In genomic region chr7:139085629-139086194, GRCm38 (mm10) we compare ENCODE assay signal across 8 mouse cellular contexts. TPM values are rescaled to one million over a fixed set of nuclear protein-coding genes. Genes with fewer than 3 reads are reported as not detected.
DNase-seq lines count a peak whose midpoint lies in the region; ATAC-seq and TF ChIP-seq lines count a peak whose summit lies in the region.

Gene Dpysl4, plus strand, starts transcription at chr7:139086001.

- peak within 1 kb of the TSS; percentile 73 for H3K4me3 ChIP-seq in hindbrain, embryonic 16.5 days (ENCODE audit: low read length)
- H3K4me3 ChIP-seq in left cerebral cortex, adult 2 months: peak within 1 kb of the TSS; percentile 89

- no peaks in the 10 kb centered on the region for H3K27me3 ChIP-seq in hindbrain, embryonic 16.5 days (replicated peaks; ENCODE audit: control insufficient read depth, insufficient read depth, low read length)

- H3K27ac ChIP-seq in hindbrain, embryonic 16.5 days (ENCODE audit: low read depth, low read length): peak within 1 kb of the TSS; percentile 81
- peak within 1 kb of the TSS; percentile 93 for H3K27ac ChIP-seq in left cerebral cortex, adult 2 months

- DNase-seq in WW6 (ENCODE audit: low read depth, low spot score): peak; percentile 31
- peak; percentile 94 for DNase-seq in cerebellum, adult 9-11 months
- peak; percentile 81 to 90 for DNase-seq in frontal cortex, postnatal 14 days (ENCODE audit: low spot score in 2 of 2)
- DNase-seq in left cerebral cortex, adult 2 months (ENCODE audit: extremely low spot score in 1 of 2, low spot score in 2 of 2): peak; percentile 90
- DNase-seq in right cerebral cortex, postnatal 4 days: peak; percentile 87

- H3K4me1 ChIP-seq in hindbrain, embryonic 16.5 days (ENCODE audit: control insufficient read depth, insufficient read depth, low read depth, low read length): peaks cover 28% of the 10 kb centered on the region

- peak within 1 kb of the TSS; percentile 86 for H3K4me2 ChIP-seq in hindbrain, embryonic 16.5 days (ENCODE audit: low read length)

- no peak for TF ChIP-seq CTCF in left cerebral cortex, adult 2 months (IDR thresholded peaks at IDR 0.05)

- WGBS in hindbrain, embryonic 16.5 days: 8% methylated on average over 27 of the region's 32 CpGs

- ATAC-seq in hindbrain, embryonic 16.5 days: peak; percentile 86
- 0 out of 2 replicates have a peak, but pooled peaks have one; percentile 11 for ATAC-seq in megakaryocyte progenitor cell, adult 5-6 weeks (replicated peaks; ENCODE audit: poor library complexity)
- ATAC-seq in erythroid progenitor cell, adult 5-6 weeks (replicated peaks; ENCODE audit: low FRiP score, poor library complexity, severe bottlenecking): no peak

- H3K36me3 ChIP-seq in hindbrain, embryonic 16.5 days (ENCODE audit: control insufficient read depth, insufficient read depth, low read length): peaks cover 4% of the 10 kb centered on the region; the same call in 1 of the 2 replicates

- H3K9me3 ChIP-seq in hindbrain, embryonic 16.5 days (ENCODE audit: control insufficient read depth, low read length): no peaks in the 10 kb centered on the region

- intact Hi-C loops in left cerebral cortex, adult 2 months (cut with DNase I): no loop called here

- H3K9ac ChIP-seq in hindbrain, embryonic 16.5 days (ENCODE audit: low read depth, low read length): peak within 1 kb of the TSS; percentile 94

RNA-seq across cellular contexts. Expression of gene Dpysl4, which starts in this region (rescaled TPM):
- 177 and 182 TPM in 2 replicates for polyA plus RNA-seq in hindbrain, embryonic 16.5 days (2015; fragmentation: Nextera tagmentation; extraction: Ambion mirVana)
- total RNA-seq in left cerebral cortex, adult 2 months (2021): 10 to 100 TPM; 48.2 to 56.9 TPM
- not detected in 2 replicates for total RNA-seq in megakaryocyte progenitor cell, adult 5-6 weeks (2015)
- total RNA-seq in megakaryocyte progenitor cell, adult 5-6 weeks (2017): not detected in 2 replicates
- total RNA-seq in erythroid progenitor cell, adult 5-6 weeks (2015; ENCODE audit: low replicate concordance): not detected in 2 replicates
- not detected in 2 replicates for total RNA-seq in erythroid progenitor cell, adult 5-6 weeks (2017; ENCODE audit: low replicate concordance)

Comparison
In these comparisons a context has a peak if more than half of its experiments do, and no peak if none do; other contexts are left out.
1. RNA of gene Dpysl4 (total RNA-seq): 48.2 to 56.9 TPM in left cerebral cortex, adult 2 months; not detected in megakaryocyte progenitor cell, adult 5-6 weeks and not detected in erythroid progenitor cell, adult 5-6 weeks; every median in the first group is over 10 times any median in the second.
2. Peak in ATAC-seq in megakaryocyte progenitor cell, adult 5-6 weeks; RNA of the gene not detected or under 1 TPM.
3. DNase-seq: peak in every context shown above with its lines; median percentile 94 in cerebellum, adult 9-11 months; 90 in left cerebral cortex, adult 2 months; 87 in right cerebral cortex, postnatal 4 days; 86 in frontal cortex, postnatal 14 days; 31 in WW6.